Mouse (Mus musculus) kidney, postnatal 10 days (tissue): Measurements from ENCODE around the gene Ndufb4.
"Not testable (repeated sequence)": the region's sequence is repeated elsewhere in the genome, so short reads cannot be mapped to it uniquely, and the experiment has no call there.

ENCODE experiments used
- DNase-seq: peaks from one replicate; pipeline ENCODE4 v3.0.0; 2021; ENCODE audit warnings: mixed read lengths

The Ndufb4 gene

GRCm38 (mm10) chr16:37653731-37654657, at the start of gene Ndufb4:
Gene Ndufb4 (minus strand): TSS chr16:37654453.
- peak; percentile 98 for DNase-seq

GRCm38 (mm10) chr16:37703884-37704283, 49.6 kb upstream of the Ndufb4 start:
- DNase-seq = no peak

DNA sequence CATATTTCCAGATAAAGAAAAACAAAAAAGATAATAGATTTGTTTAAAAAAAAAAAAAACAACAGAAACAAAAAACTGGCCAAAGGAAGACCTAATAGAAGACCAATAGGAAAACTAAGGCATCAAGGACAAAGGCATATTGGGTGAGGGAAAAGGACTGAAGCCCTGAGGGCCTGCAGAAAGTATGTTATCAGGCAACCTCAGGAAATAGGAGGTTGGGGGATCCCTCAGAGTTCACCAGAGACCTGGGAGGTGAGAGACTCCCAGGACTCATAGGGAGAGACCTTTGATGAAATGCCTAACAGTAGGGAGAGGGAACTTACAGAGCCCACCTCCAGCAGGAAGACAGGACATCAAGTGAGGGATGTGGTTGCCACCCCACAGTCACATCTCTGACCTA, 45.8 kb upstream of the Ndufb4 start:
- not testable (repeated sequence) for DNase-seq

GRCm38 (mm10) chr16:37698767-37699166, 44.5 kb upstream of the Ndufb4 start:
- no peak for DNase-seq

DNA sequence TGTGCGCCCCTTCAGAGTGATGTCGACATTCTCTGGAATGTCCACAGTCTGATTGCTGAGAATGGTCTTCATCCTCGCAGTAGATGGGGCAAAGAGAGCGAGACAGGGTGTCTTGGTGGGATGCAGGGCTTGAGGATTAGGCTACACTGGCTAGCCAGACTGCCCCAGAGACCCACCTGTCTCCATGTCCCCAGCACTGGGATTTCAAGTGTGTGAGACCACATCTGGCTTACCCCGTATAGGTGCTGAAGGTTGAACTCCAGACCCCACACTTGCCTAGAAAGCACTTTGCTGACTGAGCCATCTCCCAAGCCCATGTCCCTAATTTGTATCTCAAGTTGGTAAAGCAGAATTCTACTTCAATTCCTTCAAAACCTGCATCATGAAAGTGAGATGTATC, 43.0 kb upstream of the Ndufb4 start:
- no peak for DNase-seq

- peak; percentile 38 for DNase-seq
Observed at GRCm38 (mm10) chr16:37690932-37691730, 36.9 kb upstream of the Ndufb4 start.

DNA sequence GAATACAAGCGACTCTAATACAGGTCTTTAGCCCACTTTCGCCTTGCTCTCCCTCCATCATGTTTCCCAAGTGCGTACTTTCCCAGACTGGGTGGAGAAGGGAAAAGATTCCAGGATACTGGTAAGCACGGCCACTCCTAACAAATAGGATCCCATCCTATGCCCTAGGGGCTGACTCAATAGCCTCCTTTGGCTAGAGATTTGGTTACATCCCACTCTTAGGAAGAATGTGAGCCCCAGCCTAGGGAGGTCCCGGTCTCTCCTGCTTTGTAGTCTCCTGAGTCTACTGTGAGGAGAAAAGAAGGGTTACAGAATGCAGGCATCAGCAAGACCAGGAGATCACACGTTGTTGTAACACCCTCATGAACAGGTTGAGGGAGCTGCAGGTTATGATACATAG, 36.2 kb upstream of the Ndufb4 start:
- no peak for DNase-seq

DNA sequence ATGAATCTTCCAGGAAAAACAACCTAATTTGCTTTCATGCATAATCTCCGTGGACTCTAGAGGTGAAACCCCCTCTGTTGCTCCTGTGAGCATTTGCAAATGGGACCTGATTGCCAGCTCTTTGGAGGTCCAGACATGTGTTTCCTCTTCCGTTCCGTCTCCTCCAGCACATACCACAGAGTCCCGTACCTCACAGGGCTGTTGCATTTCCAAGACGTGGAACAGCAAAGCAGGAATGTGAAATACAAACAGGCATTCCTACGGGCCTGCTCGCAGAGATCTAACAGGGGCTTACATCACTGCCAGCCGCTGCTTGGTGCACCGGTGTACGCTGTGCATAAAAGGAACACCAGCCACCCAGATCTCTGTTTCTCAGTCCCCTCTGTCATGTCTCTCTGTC, 35.7 kb upstream of the Ndufb4 start:
- no peak for DNase-seq

- no peak for DNase-seq
Observed at GRCm38 (mm10) chr16:37689251-37689926, 35.1 kb upstream of the Ndufb4 start.

DNA sequence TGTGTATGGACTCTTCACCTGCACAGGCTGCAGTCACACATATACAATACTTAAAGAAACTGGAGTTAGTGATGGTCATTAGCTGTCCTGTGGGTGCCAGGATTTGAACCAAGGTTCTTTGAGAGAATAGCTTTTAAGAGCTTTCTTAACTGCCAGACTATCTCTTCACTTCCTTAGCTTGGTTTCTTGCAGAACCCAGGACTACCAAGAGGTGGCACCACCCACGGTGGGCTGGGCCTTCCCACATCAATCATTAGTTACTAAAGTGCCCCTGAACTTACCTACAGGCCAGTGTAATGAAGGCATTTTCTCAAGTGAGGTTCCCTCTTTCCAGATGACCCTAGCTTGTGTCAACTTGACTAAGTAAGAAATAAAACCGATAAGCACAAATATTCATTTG, 33.9 kb upstream of the Ndufb4 start:
- peak; percentile 36 for DNase-seq

- DNase-seq = no peak
Observed at GRCm38 (mm10) chr16:37687301-37687980, 33.2 kb upstream of the Ndufb4 start.

DNA sequence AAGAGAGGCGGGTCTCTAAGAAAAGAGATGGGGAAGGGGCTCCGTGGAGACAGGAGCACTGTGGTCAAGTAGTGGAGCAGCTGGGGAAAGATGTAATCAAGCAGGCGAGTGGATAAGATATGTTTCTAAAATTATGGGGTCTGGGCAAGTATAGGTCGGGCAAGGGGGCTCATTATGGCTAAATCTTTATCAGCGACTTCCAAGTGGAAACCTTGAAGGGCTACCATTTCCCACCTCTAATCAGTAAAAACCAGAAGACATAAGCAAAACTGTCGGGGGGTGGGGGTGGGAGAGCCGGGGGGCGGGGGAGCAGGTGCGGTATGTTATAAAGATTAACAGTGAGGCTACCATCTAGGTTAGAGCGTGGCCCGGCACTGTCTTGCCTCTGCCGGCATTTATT, 32.6 kb upstream of the Ndufb4 start:
- no peak for DNase-seq

DNA sequence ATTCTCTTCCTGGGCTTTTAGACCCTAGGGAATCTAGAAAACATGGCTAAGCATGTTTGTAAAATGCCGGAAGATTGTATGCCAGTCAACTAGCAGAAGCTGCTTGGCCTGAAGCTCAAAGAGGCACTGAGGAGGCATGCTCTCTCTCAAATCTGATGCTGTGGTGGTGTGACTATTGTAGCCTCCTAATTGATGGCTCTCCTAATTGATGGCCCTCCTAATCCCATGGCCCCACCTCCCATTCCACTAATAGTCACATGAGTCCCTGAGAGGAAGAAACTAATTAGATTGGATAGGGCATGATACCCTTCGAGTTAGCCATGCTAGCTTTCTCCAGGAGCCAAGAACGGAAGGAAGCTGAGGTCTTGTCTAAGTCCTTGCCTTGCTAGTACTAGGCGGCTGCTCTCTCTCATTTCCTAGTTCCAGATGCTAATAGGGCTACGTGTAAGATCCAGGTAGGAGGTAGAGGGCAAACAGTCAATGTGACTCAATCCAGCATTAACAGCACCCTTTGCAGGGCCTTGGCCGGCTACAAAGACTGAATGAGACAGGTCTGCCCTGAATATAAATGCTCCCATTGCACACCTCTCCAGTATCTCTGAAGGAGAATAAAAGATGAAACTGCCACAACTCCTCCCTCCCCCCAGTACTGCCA, 31.8 kb upstream of the Ndufb4 start:
- no peak for DNase-seq

- DNase-seq = peak; percentile 89
Observed at GRCm38 (mm10) chr16:37684634-37685441, 30.6 kb upstream of the Ndufb4 start.

- DNase-seq = peak; percentile 63
Observed at GRCm38 (mm10) chr16:37684259-37684633, 30.0 kb upstream of the Ndufb4 start.

DNA sequence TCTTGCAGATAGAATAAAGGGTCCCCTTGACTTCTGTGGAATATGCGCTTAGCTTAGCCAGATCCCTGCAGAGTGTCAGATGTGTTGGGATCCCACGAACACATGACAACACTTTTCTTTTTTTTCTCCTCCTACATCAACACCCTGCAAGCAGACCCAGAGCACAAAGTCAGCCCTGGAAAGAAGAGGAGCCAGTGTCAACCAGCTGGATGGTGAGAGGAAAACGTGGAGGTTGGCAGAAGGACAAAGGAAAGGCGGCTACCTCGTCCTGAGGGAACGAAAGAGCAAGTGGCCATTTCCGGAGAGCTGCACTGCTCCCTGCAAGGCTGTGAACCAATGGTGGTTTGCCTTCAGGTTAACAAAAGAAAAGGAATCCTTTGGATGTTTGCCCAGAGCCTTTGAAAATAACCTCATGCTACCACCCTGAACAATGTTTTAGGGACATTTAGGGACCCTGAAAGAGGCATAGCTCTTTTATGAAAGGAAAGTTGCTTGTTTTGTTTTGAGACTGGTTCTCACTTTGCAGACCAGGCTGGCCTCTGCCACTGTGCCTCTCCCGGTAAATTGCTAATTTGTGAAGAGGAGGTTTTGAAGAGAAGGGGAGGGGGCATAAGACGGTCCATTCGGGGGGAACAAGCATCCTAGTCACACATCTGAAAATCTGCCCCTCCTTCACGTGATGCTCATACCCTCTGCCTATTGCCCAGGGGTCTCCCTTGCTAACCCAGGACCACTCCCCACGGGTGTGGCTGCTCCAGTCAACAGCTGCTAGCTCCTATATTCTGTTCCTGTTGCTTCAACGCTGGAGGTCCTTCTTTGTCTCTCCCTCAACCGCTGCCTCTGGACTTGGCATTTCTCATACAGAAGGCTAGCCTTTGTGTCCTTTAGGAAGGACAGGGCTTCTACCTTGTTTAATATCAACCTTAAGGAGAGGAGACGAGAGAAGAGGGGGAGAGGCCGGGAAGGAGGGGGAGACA, 29.2 kb upstream of the Ndufb4 start:
- DNase-seq = peak; percentile 39

- DNase-seq = peak; percentile 93
Observed at GRCm38 (mm10) chr16:37682309-37682975, 28.2 kb upstream of the Ndufb4 start.

- no peak for DNase-seq
Observed at GRCm38 (mm10) chr16:37680831-37681230, 26.6 kb upstream of the Ndufb4 start.

DNA sequence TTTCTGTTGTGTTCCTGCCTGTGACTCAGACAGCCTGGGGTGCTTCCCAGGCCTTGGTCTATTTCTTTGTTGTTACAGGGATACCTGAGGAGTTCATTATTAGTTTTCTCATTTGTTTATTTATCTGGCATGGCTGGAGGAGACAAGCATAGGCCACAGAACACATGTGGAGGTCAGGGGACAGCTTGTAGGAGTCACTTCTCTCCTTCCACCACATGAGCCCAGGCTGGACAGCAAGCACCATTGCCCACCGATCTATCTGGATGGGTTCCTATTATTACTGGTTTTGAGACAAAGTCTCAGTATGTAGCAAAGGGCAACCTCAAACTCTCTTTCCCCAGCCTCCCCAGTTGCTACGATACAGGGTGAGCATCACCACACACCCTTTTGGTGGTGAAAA, 26.0 kb upstream of the Ndufb4 start:
- no peak for DNase-seq
